Mouse (Mus musculus): ENCODE results near the gene 3110082J24Rik.

The 3110082J24Rik gene

DNA sequence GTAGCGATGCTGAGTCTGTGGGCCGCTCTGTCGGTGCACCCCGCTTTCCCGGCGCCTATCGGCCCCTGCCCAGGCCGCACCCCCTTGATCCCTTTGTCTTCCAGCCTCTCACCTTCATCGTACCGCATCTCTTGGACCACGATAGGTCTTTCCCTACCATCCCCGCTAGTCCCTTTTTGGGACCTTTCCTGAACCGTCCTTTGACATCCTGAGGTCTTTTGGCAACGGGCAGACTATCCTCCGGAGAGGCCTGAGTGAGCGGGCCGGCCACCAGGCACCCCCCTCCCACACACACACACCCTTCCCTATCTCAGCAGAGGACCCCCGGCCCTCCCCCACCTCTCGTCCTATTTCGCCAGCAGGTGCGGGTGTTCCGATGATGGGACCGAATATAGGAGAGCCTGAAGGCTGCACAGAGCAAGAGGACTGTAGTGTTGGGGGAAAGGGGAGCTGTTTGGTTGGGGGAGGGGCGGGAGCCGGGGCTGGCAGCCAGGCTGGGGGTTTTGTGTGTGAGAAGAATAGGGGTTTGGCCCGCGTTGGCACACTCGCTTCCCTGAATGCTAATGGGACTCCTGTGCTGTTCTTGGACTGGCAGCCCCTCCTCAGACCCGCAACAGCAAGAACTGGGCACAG lies at the start of gene 3110082J24Rik:
TSS of gene 3110082J24Rik (minus strand) at position 419 of the 633 bp plus-strand sequence.
- DNase-seq (ENCODE audit: low read depth, low spot score), result peak; percentile 7

DNA sequence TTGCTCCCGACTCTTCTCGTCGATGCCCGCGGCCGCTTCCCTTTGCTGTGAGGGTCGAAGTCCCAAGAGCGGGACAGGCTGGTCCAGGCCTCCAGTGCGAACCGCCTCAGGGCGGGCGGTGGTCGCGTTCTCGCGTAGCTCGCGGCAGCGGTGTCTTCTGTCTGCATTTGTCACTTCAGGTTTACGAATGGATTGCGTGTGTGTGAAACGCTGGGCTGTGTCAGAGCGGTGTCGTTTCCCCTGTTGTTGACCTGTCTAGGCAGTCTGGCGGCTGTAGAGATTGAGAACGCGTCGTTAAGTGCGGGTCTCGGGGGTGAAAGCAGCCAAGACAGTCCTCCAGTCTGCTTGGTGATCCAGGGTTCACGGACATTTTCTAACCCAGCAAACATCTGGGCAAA lies 49.5 kb upstream of the 3110082J24Rik start:
- no peak for DNase-seq (ENCODE audit: low read depth, low spot score)

DNA sequence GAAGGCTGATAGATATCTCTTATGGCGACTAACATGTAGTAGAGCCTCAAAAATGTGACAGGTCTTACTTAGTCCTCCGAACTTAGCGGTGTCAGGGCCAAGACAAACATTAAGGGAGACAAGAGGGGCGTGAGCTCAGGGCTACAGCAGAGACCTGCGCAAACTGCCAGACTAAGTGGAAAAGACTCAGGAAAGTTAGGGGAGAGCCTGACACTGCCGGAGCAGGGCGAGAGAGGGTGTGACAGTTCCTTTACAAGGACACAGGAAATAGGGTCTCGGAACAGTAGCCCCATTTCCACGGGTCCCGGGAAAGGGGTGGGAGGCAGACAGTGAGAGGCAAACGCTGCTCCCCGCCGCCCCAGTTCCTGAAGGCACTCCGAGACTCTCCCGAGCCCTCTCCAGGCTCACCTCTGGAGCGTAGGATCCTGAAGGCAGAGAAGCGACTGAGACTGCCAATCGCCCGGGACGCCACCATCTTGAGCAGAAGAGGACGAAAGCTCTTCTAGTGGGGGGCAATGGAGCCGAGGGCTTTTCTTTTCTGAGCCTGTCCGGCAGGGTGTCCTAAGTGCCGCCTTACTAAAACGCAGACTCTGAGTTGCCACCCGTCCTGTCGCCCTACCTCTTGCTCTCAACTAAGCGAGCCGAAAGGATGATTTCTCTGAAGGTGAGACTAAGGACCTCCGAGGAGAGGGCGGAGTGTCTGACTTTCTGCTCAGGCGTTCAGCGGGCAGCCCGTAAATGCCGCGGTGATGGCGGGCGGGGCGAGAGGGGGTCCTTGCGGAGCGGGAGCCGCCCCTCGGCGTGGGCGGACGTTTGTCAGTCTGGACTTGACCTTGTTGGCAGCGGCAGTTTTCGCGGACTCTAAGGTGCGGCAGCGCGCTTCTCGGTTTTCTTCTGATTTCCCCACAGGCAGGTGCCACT lies 48.8 kb upstream of the 3110082J24Rik start, which contains the start of the genes Hadha and Hadhb:
TSS of gene Hadha (minus strand) at position 689 of the 921 bp plus-strand sequence.
TSS of gene Hadhb (plus strand) at position 775 of the 921 bp plus-strand sequence.
- peak; percentile 96 for DNase-seq (ENCODE audit: low read depth, low spot score)

DNA sequence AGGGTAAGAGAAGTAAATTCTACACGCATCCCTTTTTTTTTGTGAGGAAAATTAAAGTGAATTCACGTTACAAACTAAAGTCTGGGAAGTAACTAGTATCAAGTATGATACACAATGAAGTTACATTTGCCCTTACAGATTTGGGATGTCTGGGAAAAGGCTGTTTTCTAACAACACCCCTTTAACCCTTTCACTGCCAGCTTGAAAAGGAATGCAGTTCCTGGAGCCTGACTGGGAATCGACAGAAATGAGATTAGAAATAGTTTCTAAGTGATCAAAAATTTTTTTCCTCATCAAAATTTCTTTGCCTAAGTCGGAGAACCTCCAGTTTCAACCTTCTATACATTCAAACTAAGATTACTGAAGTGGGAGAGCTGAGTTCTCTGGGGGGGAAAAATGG lies 48.1 kb upstream of the 3110082J24Rik start:
- peak; percentile 43 for DNase-seq (ENCODE audit: low read depth, low spot score)

DNA sequence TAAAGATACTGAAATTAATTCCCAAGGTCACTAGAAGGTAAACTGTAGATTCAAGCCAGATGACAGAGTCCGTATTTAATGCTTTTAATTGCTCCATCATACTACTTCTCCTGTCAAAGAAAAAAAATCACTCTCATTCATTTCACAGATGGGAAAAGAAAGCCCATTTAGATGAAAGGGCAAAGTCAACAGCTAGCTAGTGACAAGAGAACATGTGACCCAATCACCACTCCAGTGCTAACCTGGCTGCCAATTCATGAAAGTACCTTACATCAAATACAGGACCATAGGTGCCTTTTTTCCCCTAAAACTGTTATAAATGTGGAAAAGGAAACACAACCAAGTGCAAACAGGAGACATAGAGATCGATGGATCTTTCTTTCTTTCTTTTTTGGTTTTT lies 47.3 kb upstream of the 3110082J24Rik start:
- no peak for DNase-seq (ENCODE audit: low read depth, low spot score)

DNA sequence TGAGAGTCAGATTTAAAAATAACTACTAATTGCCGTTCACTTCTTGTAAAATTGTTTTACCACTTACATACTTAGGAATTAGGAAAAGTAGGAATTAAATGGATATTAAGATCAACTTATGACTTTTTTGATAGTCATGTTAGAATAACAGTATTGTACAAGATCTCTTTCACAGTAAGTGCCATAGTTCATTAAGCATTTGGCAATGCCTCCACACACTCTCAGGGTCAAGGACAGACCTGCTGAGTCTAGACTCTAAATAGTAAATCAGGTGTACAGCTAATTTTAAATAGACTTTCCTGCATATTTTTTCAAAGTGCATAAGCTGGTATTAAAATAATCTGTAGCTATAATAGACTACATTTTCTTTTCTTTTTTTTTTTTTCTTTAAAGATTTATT lies 46.5 kb upstream of the 3110082J24Rik start:
- no peak for DNase-seq (ENCODE audit: low read depth, low spot score)

DNA sequence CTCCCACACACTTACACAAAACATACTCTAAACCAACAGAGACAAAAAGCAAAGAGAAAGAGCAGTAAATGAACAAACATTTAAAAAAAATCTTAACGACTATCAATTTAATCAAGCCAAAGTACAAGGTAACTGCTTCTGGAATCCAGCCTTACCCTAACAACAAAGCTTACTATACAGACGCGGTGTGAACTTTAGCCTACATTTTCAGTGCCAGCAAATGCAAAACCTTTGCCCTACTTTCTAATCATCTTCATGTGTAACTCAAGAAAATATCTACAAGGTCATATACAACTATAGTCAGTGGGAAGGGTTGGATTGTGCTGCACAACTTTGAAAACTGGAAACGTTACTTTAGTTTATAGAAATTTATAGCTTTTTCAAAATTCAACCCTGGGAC lies 46.1 kb upstream of the 3110082J24Rik start:
- no peak for DNase-seq (ENCODE audit: low read depth, low spot score)

DNA sequence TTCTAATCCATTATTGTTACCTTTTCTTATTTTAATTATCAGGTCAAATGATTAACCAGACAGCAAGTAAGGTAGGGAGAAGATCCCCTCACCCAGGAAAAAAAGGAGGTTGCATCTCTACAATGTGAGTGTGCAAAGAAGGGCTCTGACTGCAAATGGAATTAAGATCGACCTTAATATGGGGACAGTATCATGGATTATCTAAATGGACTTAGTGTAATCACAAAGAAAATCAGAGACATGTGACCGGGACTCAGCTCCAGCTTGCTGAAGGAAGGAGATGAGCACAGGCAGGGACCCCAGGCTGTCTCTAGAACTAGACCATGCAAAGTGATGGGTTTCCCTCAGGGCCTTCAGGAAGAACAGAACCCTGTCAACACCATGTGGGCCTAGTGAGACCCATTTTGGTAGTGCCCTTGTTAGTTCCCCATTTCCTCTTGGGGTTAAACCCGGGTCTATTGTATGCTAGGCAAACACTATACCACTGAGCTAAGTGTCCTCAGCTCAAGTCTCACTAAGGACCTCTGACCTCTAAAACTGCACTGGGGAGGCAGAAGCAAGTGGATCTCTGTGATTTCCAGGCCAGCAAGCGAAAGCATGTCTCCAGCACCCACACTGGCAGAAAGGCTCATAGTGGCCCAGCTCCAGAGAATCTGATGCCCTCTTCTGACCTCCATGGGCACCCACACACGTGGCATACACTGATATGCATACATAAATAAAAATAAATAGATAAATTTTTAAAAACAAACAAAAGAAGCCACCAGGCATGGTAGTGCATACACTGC lies 42.4 kb upstream of the 3110082J24Rik start:
- DNase-seq (ENCODE audit: low read depth, low spot score), result no peak

DNA sequence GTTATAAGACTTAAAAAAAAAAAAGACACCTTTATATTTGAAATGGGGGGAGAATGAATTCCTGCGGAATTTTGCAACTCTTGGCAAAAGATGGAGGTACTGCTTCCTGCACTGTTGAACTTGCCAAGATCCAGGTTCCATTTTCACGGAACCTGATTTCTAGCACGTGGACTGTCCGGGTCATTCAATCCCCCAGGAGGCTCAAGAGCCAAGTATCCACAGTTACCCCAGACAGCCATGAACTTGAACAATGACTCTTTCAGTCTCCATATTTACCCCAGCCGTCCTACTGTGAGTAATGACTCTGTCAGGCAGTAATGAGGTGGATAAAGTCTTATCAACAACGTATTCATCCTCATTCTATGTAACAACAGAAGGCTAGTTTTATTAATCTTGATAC lies 40.6 kb upstream of the 3110082J24Rik start:
- DNase-seq (ENCODE audit: low read depth, low spot score), result no peak

DNA sequence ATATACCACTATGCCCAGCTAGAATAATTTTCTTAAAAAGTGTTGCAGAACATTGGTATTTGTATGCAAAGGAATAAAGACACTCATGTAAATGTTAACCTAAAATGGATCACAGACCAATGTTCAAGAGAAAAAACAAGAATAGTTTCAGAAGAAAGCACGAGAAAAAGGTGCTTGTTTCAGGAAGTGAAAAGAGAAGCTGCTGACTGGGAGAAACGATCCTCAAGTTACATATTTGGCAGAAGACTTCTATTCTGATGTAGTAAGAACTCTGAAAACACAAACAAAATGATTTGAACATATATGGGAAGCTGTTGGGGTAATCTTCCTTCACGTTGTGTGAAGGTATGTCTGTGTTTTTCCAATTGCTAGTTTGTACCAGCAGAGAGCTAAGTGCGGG lies 32.3 kb upstream of the 3110082J24Rik start:
- no peak for DNase-seq (ENCODE audit: low read depth, low spot score)

DNA sequence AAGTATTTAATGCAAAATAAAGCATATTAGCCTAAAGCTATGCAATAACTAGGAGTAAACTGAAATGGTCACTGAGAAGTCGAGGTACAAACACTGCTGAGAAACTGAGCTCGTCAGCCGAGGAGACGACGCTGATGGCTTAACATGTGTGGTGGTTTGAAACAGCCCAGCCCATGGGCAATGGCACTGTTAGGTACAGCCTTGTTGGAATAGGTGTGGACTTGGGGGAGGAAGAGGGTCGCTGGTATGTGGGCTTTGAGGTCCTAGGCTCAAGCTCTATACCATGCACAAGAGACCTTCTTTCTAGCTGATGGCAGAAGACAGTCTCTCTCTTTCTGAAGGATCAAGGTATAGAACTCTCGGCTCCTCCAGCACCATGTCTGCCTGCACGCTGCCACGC lies 31.4 kb upstream of the 3110082J24Rik start:
- no peak for DNase-seq (ENCODE audit: low read depth, low spot score)

DNA sequence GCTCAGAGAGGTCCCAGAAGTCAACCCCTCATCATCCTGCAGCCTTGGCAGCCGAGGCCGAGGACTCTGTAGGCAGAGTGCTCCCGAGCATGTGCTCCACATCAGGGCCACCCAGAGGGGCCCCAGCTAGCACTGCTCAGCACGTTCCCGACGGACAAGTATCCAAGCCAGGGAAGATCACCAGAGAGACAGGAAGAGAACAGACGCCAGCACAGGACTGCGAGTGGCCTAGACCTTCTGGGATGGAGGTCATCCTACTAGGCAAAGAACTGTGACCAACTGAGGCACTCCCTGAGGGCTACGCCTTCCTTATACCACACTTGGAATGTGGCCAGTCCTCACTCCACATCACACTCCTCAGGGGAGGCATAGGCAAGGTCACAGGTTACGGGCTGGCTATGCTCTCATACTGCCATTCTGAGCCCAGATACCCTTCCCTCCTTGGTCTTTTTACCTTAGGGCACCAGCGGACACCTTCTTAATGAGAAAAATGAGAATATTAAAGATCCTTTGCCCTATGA lies 29.9 kb upstream of the 3110082J24Rik start:
- DNase-seq (ENCODE audit: low read depth, low spot score), result no peak

DNA sequence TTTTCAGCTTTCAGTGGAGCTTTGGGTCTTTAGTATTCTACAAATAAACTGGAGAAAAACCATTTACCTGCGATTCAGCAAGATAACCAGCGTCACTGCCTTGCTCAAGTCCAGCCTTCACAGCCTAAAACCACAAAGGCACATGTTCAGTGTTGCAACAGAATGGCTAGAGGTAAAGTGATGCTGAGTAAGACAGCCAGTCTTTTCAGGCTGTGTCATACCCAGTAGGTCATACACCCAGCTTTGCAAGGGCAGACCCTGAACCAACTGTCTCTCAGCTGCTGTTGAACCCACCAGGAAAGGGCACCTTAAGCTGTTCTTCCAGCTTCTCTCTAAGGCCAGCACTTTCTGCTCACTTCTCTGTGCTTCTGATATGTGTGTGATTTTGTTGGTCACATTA lies 26.3 kb upstream of the 3110082J24Rik start:
- DNase-seq (ENCODE audit: low read depth, low spot score), result no peak

DNA sequence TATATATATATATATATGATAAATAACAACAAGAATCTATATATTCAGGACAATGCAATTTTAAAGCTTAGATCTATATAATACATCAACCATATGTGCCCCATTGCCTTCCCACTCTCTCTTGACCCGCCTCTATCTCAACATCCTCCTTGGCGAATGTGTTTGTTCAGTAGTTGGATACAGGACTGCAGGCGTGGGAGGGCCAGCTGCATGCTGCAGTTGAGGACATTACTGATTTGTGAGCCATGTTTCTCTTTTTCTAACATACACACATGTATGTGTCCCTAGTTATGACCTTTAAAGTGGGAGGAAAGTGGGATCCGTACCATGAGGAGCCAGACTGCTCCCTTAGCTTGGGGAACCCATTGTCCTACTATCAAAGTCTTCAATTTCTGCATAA lies 25.4 kb upstream of the 3110082J24Rik start:
- DNase-seq (ENCODE audit: low read depth, low spot score), result no peak

DNA sequence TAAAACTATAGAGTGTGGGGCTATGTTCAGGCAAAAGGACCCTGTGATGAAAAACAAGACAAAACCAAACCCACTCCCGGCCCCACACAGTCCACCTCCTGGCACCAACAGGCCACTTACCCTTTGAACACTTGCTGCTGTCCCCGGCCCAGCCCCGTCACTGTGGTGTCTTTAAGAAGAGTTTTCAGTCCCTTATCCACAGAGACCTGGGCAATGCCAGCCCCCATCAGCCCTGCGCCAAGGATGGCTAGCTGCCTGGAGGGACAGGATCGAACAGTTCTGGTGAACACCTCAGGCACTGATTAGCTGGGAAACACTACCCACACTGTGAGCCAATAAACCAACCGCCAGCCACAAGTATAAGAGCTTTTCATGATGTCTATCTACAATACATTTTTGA lies 22.8 kb upstream of the 3110082J24Rik start:
- DNase-seq (ENCODE audit: low read depth, low spot score), result no peak

DNA sequence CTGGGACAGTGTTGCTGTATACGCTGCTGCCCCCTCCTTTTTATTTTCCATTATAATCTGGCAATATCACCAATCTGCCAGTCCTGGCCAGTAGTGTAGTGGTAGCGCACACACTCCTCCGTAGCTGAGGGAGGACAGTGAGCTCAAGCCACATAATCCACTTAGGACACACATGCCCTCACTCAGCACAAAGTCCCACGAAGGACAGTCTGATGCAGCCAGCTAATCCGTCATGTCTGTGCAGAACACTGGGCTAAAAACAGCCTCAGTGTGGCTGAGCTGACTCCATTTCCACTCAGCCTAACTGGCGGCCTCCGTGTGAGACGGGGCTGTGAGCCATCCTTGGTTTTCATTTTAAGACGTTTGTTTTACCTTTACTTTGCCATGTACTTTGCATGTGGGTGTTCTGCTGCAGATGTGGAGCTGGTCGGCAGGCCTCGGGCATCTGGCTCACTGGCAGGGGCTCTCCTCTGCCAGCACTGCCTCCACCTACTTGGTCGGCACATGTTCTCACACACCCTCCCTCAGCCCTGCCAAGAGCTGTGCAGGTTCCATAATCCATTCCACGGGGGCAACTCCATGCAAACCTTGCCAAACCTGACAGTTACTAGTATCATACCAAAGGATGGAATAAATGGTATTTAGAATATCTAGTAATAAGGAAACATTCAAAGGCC lies 22.2 kb upstream of the 3110082J24Rik start:
- DNase-seq (ENCODE audit: low read depth, low spot score), result no peak

DNA sequence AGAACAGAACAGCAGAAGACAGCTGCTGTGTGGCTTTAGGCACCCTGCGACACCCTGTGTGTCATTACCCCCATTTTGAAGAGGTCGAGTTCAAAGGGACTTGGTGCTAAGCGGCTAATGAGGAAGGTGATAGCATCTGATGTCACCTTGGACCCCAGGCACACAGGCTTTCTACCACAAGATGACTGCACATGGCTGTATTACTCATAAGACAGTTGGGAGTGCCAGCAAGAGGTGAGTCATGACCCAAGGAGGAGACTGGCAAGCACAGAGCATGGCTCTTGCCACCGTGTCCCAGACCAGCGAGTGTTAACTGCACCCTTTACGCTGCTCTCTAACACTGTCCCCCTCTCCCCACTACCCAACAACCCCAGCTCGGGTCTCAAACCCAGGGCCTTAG lies 20.9 kb upstream of the 3110082J24Rik start:
- no peak for DNase-seq (ENCODE audit: low read depth, low spot score)

DNA sequence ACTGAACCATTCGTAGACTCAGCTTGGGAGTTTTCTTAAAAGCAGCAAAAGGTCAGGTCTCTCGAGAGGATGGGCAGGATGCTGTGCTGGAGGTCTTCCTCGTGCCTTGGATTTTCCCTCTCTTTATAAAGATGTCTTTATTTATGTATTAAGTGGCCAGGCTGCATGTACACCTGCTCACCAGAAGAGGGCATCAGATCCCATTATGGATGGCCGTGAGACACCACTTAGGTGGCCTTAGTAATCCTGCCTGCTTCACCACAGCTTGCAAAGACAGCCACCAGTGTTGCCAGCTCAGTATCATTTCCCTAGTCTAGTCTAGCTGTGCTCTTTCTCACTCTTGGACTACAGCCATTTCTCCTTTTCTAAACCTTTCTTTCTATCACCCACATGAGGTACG lies 19.7 kb upstream of the 3110082J24Rik start:
- DNase-seq (ENCODE audit: low read depth, low spot score), result peak; percentile 78

DNA sequence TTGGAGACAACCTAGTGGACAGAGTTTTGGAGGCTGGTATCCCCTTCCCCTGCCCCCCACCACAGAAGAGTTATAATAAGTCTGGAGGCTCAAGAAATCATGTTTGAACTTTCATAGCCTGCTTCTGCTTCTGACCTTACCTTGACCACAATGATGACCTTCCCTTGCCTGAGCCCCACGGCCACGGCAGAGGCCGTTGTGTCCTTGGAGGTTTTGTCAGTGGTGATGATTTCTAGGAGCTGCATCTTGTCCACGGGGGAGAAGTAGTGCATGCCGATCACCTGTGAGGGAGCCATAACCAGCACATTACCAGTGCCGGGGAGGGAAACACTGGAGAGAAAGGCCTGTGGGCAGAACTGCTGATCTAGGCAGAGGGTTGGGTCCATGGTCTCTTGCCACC lies 16.6 kb upstream of the 3110082J24Rik start:
- no peak for DNase-seq (ENCODE audit: low read depth, low spot score)

DNA sequence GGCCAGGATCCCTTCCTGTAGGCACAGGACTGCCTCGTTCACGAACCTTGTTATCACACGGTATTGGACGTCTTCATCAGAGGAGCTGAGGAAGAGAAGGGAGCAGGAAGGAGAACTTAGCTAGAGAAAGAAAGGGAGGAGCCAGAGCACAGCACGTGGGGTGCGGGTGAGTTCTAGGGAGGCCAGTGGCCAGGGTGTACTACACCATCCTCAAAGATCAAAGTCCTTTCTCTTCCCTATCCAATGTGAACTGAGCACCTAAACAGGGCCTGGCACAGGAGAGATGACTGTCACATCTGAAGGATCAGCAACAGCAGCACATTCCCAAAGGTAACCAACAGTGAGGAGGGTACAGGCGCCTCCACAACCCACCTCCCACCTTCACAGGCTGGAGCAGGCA lies 14.2 kb upstream of the 3110082J24Rik start:
- no peak for DNase-seq (ENCODE audit: low read depth, low spot score)

DNA sequence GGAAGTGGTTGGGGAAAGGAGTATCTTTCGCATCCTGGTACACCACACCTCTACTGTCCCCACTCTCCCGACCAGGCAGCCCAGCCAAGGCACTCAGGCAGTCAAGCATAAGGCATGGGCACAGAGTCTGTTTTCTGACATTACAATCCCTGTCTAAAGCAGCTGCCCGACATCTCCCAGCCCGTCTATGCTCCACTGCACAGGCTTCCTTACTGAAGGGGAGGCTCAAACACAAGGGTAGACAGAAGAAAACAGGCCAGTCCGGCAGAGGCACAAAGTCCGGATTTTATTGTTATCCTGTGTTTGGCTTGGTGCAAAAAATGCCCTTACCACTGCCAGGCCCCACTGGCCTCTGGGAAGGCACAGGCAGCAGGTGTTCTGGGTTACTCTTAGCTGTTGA lies 13.3 kb upstream of the 3110082J24Rik start:
- no peak for DNase-seq (ENCODE audit: low read depth, low spot score)

Measured in ZHBTc4 (cell line).